Mouse (Mus musculus): Measurements from ENCODE around the gene Rpusd1.

Rpusd1 gene

DNA sequence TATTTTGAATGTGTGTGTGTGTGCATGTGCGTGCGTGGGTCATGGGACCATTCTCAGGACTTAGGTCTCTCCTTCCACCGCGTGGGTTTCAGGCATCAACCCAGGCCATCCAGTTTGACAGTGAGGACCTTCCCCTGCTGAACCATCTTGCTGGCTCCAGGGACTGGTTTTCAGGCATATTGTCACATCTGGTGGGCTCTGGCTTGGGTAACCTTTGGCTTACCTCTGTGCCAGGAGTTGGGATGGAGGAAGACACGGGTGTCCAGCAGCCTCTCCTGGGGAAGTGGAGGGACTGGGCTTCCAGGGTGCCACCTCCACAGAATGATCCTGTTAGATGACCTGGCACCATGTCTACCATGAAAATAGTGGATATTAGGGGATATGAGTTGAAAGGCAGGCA lies 50.5 kb downstream of the Rpusd1 start:
- in situ Hi-C loops (cut with MboI; ENCODE audit: low sequenced_read_pairs): no loop called here

Data from CH12F3 (cell line).